Mouse (Mus musculus) small intestine, adult 2 months (tissue): ENCODE data around the gene Pspn. TPM values are rescaled to one million over a fixed set of nuclear protein-coding genes. Genes with fewer than 3 reads are reported as not detected.

Experiments used
- H3K27ac ChIP-seq: fragments of 200-500 bp; 2 replicates; pipeline ENCODE4 v1.5.1; 2012; ENCODE audit warnings: low read depth, low read length, control low read depth, inconsistent platforms; ENCODE audit not compliant: insufficient read depth
- H3K27me3 ChIP-seq: fragments of 200-500 bp; 2 replicates; pipeline ENCODE4 v1.6.1; 2012; ENCODE audit warnings: mild to moderate bottlenecking, moderate library complexity, low read length, inconsistent platforms; ENCODE audit not compliant: control insufficient read depth, insufficient read depth
- H3K36me3 ChIP-seq: fragments of 200-500 bp; 2 replicates; pipeline ENCODE4 v1.6.1; 2012; ENCODE audit warnings: mild to moderate bottlenecking, low read length, control low read depth, inconsistent platforms; ENCODE audit not compliant: control insufficient read depth, insufficient read depth
- H3K4me1 ChIP-seq: fragments of 200-500 bp; 2 replicates; pipeline ENCODE4 v1.6.1; 2012; ENCODE audit warnings: low read length, inconsistent platforms, mixed read lengths; ENCODE audit not compliant: control insufficient read depth, insufficient read depth, insufficient read length
- H3K4me3 ChIP-seq: fragments of 200-500 bp; 2 replicates; pipeline ENCODE4 v1.5.1; 2012; ENCODE audit warnings: low read depth, mild to moderate bottlenecking, control low read depth, inconsistent platforms, low read length, moderate library complexity
- CTCF ChIP-seq: fragments of 200-500 bp; IDR thresholded peaks from 2 replicates; pipeline ENCODE4 v1.5.1; 2012; ENCODE audit warnings: low read depth, mild to moderate bottlenecking, control low read depth, inconsistent platforms, low read length, moderate library complexity, mixed read lengths; ENCODE audit not compliant: insufficient replicate concordance, insufficient read length; ENCODE audit errors: extremely low read depth
- POLR2A ChIP-seq: fragments of 200-500 bp; IDR thresholded peaks from 2 replicates; pipeline ENCODE4 v1.6.1; 2012; ENCODE audit warnings: low read depth, mild to moderate bottlenecking, control low read depth, inconsistent platforms, low read length, moderate library complexity
- WGBS: fragments of 180-500 bp; shearing (Covaris S2); methylation state at CpG from one replicate; pipeline ENCODE4 v1.1.7; 2018; 5-methylcytosine and 5-hydroxymethylcytosine counted together
- polyA plus RNA-seq: library from polyadenylated mRNA; depleted of rRNA; stranded (reverse); fragments of >200 nt; gene quantifications from 2 replicates; pipeline ENCODE4 v1.2.3, GENCODE M21; 2012

Gene Pspn
- polyA plus RNA-seq, 1 experiment: not detected

DNA sequence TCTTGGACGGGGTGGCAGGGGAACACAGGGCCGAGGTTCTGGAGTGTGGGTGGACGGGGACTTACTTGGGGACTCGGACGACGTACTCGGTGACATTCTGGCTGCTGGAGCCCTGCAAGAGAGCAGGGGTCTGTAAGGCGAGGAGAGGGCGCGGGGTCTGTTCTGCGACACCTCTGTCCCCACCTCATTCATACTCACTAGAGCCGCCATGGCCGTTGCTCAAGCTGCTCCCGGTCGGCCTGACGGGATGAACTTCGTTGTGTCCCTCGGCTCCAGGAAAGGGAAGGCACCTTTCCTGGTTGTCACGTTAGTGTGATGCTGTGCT lies 11.1 kb upstream of the Pspn start:
- no peak for TF ChIP-seq CTCF
- Histone ChIP-seq H3K36me3 (peaks cover 24% of the 10 kb centered on the region), H3K27ac (peak overlapping the region; percentile 63), H3K4me3 (peak overlapping the region; percentile 81), H3K4me1 (peaks cover 7% of the 10 kb centered on the region; the same call in 1 of the 2 replicates), H3K27me3 (no peaks in the 10 kb centered on the region)
- whole genome bisulfite sequencing: 0% methylated on average over 19 of the region's 19 CpGs

- H3K36me3 ChIP-seq: peaks cover 55% of the 10 kb centered on the region
- H3K4me3 ChIP-seq: no peak overlapping the region
- H3K27ac ChIP-seq: no peak overlapping the region
- 96% methylated on average over 13 of the region's 13 CpGs for WGBS
- TF ChIP-seq POLR2A (no peak), CTCF (peak; percentile 15; the same call in 1 of the 2 replicates)
- H3K27me3 ChIP-seq: no peaks in the 10 kb centered on the region
- peaks cover 7% of the 10 kb centered on the region; the same call in 1 of the 2 replicates for H3K4me1 ChIP-seq
Observed at GRCm38 (mm10) chr17:57007137-57007905, 7.5 kb upstream of the Pspn start.

- H3K4me1 ChIP-seq: no peaks in the 10 kb centered on the region
- peaks cover 56% of the 10 kb centered on the region for H3K36me3 ChIP-seq
- no peaks in the 10 kb centered on the region for H3K27me3 ChIP-seq
- TF ChIP-seq CTCF: no peak
- TF ChIP-seq POLR2A: no peak
- H3K4me3 ChIP-seq: no peak overlapping the region
- 93% methylated on average over 7 of the region's 7 CpGs for WGBS
- no peak overlapping the region for H3K27ac ChIP-seq
Observed at GRCm38 (mm10) chr17:57003994-57004393, 4.2 kb upstream of the Pspn start.

DNA sequence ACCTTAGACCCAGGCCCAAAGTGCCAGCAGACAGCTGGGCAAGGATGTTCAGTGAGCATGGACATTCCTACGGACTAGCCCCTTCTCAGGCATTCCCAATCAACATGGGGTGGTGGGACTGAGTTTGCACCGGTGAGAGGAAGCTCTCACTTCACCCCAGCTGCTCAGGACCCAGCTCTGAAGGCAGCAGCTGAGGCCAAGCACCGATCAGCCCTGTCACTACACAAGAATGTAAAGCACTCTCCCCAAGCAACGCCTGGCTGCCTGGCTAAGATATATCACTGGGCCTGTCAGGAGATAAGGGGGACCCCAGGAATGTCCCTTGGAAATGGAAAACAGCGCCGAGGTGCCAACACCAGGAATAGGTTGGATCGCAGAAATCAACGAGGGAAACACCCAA lies 1.4 kb upstream of the Pspn start:
- H3K27me3 ChIP-seq: no peaks in the 10 kb centered on the region
- no peak for TF ChIP-seq CTCF
- TF ChIP-seq POLR2A: no peak
- no peak overlapping the region for H3K4me3 ChIP-seq
- H3K27ac ChIP-seq: no peak overlapping the region
- WGBS: 58% methylated on average over 8 of the region's 8 CpGs
- peaks cover 3% of the 10 kb centered on the region; the same call in 1 of the 2 replicates for H3K4me1 ChIP-seq
- H3K36me3 ChIP-seq: peaks cover 39% of the 10 kb centered on the region

DNA sequence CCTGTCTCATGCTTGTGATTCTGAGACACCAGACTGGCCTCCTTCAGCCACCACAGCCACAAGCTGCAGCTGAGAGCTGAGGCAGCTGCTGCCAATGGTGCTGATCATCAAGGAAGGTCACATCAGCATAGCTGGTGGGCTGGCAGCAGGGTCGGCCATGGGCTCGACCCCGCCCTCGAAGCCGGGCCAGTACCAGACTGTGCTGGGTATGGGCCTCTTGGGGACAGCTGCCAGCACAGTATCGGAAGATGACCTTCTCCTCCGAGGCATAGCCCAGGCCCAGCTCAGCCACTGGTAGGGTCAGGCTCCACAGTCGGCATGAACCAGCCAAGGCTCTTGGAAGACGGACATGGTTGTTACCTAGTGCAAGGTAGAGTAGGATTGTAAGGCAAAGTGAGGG lies 404 bp downstream of the Pspn start:
- 93% methylated on average over 9 of the region's 9 CpGs for WGBS

DNA sequence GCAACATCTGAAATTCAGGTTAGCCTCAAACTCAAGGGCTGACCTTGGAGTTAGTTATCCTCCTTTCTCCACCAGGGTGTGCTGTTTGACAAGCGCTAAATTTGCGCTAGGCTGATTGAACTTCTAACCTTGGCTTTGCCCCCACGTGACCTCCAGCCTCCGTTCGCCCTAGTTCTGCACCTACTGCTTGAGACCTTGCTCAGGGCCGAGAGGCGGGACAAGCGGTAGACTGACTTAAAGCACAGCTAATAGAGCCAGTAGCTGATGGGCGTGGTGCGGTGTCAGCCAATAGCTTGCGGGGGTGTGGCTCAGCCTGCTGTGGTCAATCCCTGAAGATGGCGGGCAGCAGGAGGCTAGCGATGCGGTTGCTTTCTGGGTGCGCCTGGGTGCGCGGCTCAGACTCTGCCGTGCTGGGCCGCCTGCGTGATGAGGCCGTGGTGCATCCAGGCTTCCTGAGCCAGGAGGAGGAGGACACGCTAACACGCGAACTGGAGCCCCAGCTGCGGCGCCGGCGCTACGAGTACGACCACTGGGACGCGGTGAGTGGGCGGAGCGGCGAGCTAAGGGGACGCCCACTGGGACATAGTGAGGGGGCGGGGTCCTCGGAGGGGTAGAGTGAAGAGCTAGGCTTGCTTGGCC lies 2.7 kb downstream of the Pspn start, which contains the start of gene Alkbh7:
Gene Alkbh7, plus strand, starts transcription at position 311 of the 639 bp plus-strand sequence.
- Histone ChIP-seq H3K4me3 (peak within 1 kb of the TSS; percentile 79), H3K27ac (peak within 1 kb of the TSS; percentile 48; the same call in 1 of the 2 replicates), H3K27me3 (no peaks in the 10 kb centered on the region), H3K36me3 (peaks cover 28% of the 10 kb centered on the region), H3K4me1 (peaks cover 3% of the 10 kb centered on the region; the same call in 1 of the 2 replicates)
- no peak for TF ChIP-seq POLR2A
- peak; percentile 65; the same call in 1 of the 2 replicates for TF ChIP-seq CTCF
- under 1% methylated on average over 38 of the region's 38 CpGs for WGBS

More for the DNA sequence above, 404 bp downstream of the Pspn start:
- H3K4me3 ChIP-seq: no peak overlapping the region
- peaks cover 35% of the 10 kb centered on the region for H3K36me3 ChIP-seq
- H3K27me3 ChIP-seq: no peaks in the 10 kb centered on the region
- no peak for TF ChIP-seq CTCF
- no peak for TF ChIP-seq POLR2A
- H3K27ac ChIP-seq: no peak overlapping the region
- H3K4me1 ChIP-seq: peaks cover 3% of the 10 kb centered on the region; the same call in 1 of the 2 replicates

DNA sequence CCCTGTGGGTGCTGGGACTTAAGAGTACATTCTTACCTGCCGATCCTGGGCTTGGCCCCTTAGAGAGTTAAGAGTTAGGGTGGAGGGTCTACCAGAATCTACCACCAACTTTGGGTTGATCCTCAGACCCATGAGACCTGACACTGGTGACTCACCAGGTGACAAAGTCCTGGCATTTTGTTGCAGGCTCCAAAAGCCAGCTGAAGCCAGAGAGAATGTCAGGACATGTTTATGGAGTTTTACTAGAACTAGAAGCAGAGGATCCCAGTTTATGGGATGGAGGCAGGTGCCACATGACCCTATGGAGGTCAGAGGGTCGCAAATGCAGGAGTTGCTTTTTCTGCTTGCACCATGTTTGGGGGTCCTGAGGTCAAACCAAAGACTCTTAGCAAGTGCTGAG lies 3.3 kb downstream of the Pspn start:
- Histone ChIP-seq H3K4me3 (no peak overlapping the region), H3K27ac (no peak overlapping the region), H3K4me1 (peaks cover 3% of the 10 kb centered on the region; the same call in 1 of the 2 replicates), H3K27me3 (no peaks in the 10 kb centered on the region), H3K36me3 (peaks cover 28% of the 10 kb centered on the region)
- TF ChIP-seq CTCF (no peak), POLR2A (no peak)
- 58% methylated on average over 2 of the region's 2 CpGs for WGBS
